Mouse (Mus musculus) macrophage (primary cell): ENCODE data around the gene Akr1c18. TPM values are rescaled to one million over a fixed set of nuclear protein-coding genes. Genes with fewer than 3 reads are reported as not detected.
"Not testable (repeated sequence)": the region's sequence is repeated elsewhere in the genome, so short reads cannot be mapped to it uniquely, and the experiment has no call there.

Experiments used
- H3K27ac ChIP-seq: fragments of 350-480 bp; formaldehyde crosslinking; 2 replicates; pipeline ENCODE4 v1.9.0; 2021
- H3K36me3 ChIP-seq: fragments of 350-480 bp; formaldehyde crosslinking; 2 replicates; pipeline ENCODE4 v1.9.0; 2021; ENCODE audit errors: inconsistent target
- H3K4me3 ChIP-seq: fragments of 350-480 bp; formaldehyde crosslinking; 2 replicates; pipeline ENCODE4 v1.9.0; 2021; ENCODE audit errors: inconsistent target
- H3K79me2 ChIP-seq: fragments of 350-480 bp; formaldehyde crosslinking; 2 replicates; pipeline ENCODE4 v1.9.0; 2021; ENCODE audit errors: inconsistent target
- WGBS: methylation state at CpG from one replicate; pipeline ENCODE4 v1.1.7; 2026; ENCODE audit warnings: inconsistent platforms; ENCODE audit not compliant: missing documents; 5-methylcytosine and 5-hydroxymethylcytosine counted together
- polyA plus RNA-seq: library from polyadenylated mRNA; stranded (reverse); fragments of 250-400 nt; gene quantifications from 3 replicates; pipeline ENCODE4 v1.2.4, GENCODE M21; 2018; ENCODE audit warnings: inconsistent platforms

Akr1c18 gene
- polyA plus RNA-seq, 1 experiment from 2014 or later = not detected

GRCm38 (mm10) chr13:4131317-4131716, 19.1 kb downstream of the Akr1c18 start:
- Histone ChIP-seq H3K27ac (no peak overlapping the region), H3K4me3 (no peak overlapping the region), H3K36me3 (no peaks in the 10 kb centered on the region), H3K79me2 (no peaks in the 10 kb centered on the region)
- whole genome bisulfite sequencing = 100% methylated on average over 1 of the region's 1 CpGs

GRCm38 (mm10) chr13:4129100-4129499, 21.4 kb downstream of the Akr1c18 start:
- Histone ChIP-seq H3K27ac (no peak overlapping the region), H3K4me3 (no peak overlapping the region), H3K79me2 (no peaks in the 10 kb centered on the region), H3K36me3 (no peaks in the 10 kb centered on the region)
- 28% methylated on average over 5 of the region's 5 CpGs for WGBS

- H3K27ac ChIP-seq, H3K4me3 ChIP-seq, H3K79me2 ChIP-seq, H3K36me3 ChIP-seq: not testable (repeated sequence)
- WGBS = 100% methylated on average over 1 of the region's 1 CpGs
Observed at GRCm38 (mm10) chr13:4125846-4126245, 24.6 kb downstream of the Akr1c18 start.

GRCm38 (mm10) chr13:4124471-4124870, 26.0 kb downstream of the Akr1c18 start:
- H3K79me2 ChIP-seq, H3K36me3 ChIP-seq, H3K4me3 ChIP-seq, H3K27ac ChIP-seq: not testable (repeated sequence)
- WGBS = 88% methylated on average over 6 of the region's 6 CpGs

- WGBS = 89% methylated on average over 6 of the region's 7 CpGs
- Histone ChIP-seq H3K79me2 (no peaks in the 10 kb centered on the region), H3K27ac (no peak overlapping the region), H3K36me3 (no peaks in the 10 kb centered on the region), H3K4me3 (no peak overlapping the region)
Observed at GRCm38 (mm10) chr13:4123146-4123545, 27.3 kb downstream of the Akr1c18 start.

- Histone ChIP-seq H3K79me2 (no peaks in the 10 kb centered on the region), H3K36me3 (no peaks in the 10 kb centered on the region), H3K27ac (no peak overlapping the region), H3K4me3 (no peak overlapping the region)
- 86% methylated on average over 2 of the region's 2 CpGs for WGBS
Observed at GRCm38 (mm10) chr13:4119181-4119904, 31.1 kb downstream of the Akr1c18 start.

GRCm38 (mm10) chr13:4110281-4111188, 39.9 kb downstream of the Akr1c18 start:
- 40% methylated on average over 6 of the region's 6 CpGs for WGBS
- no peaks in the 10 kb centered on the region for H3K36me3 ChIP-seq
- H3K27ac ChIP-seq = no peak overlapping the region
- H3K4me3 ChIP-seq = no peak overlapping the region
- H3K79me2 ChIP-seq = no peaks in the 10 kb centered on the region

- H3K4me3 ChIP-seq = no peak overlapping the region
- H3K27ac ChIP-seq = no peak overlapping the region
- H3K79me2 ChIP-seq = no peaks in the 10 kb centered on the region
- no peaks in the 10 kb centered on the region for H3K36me3 ChIP-seq
Observed at GRCm38 (mm10) chr13:4102721-4103120, 47.7 kb downstream of the Akr1c18 start.

- Histone ChIP-seq H3K4me3 (no peak overlapping the region), H3K36me3 (no peaks in the 10 kb centered on the region), H3K27ac (no peak overlapping the region), H3K79me2 (no peaks in the 10 kb centered on the region)
Observed at GRCm38 (mm10) chr13:4101691-4102090, 48.8 kb downstream of the Akr1c18 start.

Other genes starting within 250 kb of the Akr1c18 start
- 0.90 to 4.7 TPM (median 4.1 TPM) in 3 replicates for gene Net1, start 232.4 kb downstream of the Akr1c18 start, polyA plus RNA-seq
- gene Tubal3, start 232.4 kb downstream of the Akr1c18 start, polyA plus RNA-seq = not detected in 3 replicates
- gene Ucn3, start 205.3 kb downstream of the Akr1c18 start, polyA plus RNA-seq = not detected in 3 replicates
- gene Akr1c14, start 101.6 kb downstream of the Akr1c18 start, polyA plus RNA-seq = not detected in 3 replicates
- 48.2 to 101 TPM (median 53.9 TPM) in 3 replicates for gene Akr1c13, start 40.5 kb upstream of the Akr1c18 start, polyA plus RNA-seq
- not detected in 3 replicates for gene Akr1c19, start 78.0 kb upstream of the Akr1c18 start, polyA plus RNA-seq
- 3.7 to 12.6 TPM (median 6.8 TPM) in 3 replicates for gene Akr1c12, start 128.8 kb upstream of the Akr1c18 start, polyA plus RNA-seq